Mouse (Mus musculus): ENCODE results near the gene Ivns1abp. TPM values are rescaled to one million over a fixed set of nuclear protein-coding genes. Genes with fewer than 3 reads are reported as not detected.

Ivns1abp gene
- total and polyA plus RNA-seq, 3 experiments = 182 to 1,435 (median 899) TPM

GRCm38 (mm10) chr1:151332819-151333218 is 11.5 kb upstream of the Ivns1abp start:
- Histone ChIP-seq H3K27me3 (ENCODE audit: insufficient read depth, low read length) (no peaks in the 10 kb centered on the region), H3K36me3 (replicated peaks) (no peaks in the 10 kb centered on the region), H3K4me3 (ENCODE audit: low read depth, low read length) (no peak overlapping the region), H3K9me3 (replicated peaks) (no peaks in the 10 kb centered on the region), H3K4me1 (ENCODE audit: insufficient read depth, low read depth, low read length) (peaks cover 7% of the 10 kb centered on the region; the same call in 1 of the 2 replicates)
- TF ChIP-seq CTCF (IDR thresholded peaks at IDR 0.05; ENCODE audit: low read depth, low read length) = no peak
- DNase-seq (ENCODE audit: low spot score) (no peak), ATAC-seq (ENCODE audit: extremely low read depth, insufficient number of reproducible peaks, low FRiP score, poor library complexity, severe bottlenecking) (no peak)

GRCm38 (mm10) chr1:151338234-151338633 is 6.0 kb upstream of the Ivns1abp start:
- no peak for DNase-seq (ENCODE audit: low spot score)
- peaks cover 5% of the 10 kb centered on the region for H3K36me3 ChIP-seq (replicated peaks)
- H3K4me3 ChIP-seq (ENCODE audit: low read depth, low read length) = no peak overlapping the region
- TF ChIP-seq TAL1 (conservative IDR thresholded peaks at IDR 0.05; ENCODE audit: low read depth, low read length) (no peak), CTCF (IDR thresholded peaks at IDR 0.05; ENCODE audit: low read depth, low read length) (no peak)
- no peaks in the 10 kb centered on the region for H3K27me3 ChIP-seq (ENCODE audit: insufficient read depth, low read length)
- ATAC-seq (ENCODE audit: extremely low read depth, insufficient number of reproducible peaks, low FRiP score, poor library complexity, severe bottlenecking) = no peak
- H3K4me1 ChIP-seq (ENCODE audit: insufficient read depth, low read depth, low read length) = peaks cover 39% of the 10 kb centered on the region
- no peaks in the 10 kb centered on the region for H3K9me3 ChIP-seq (replicated peaks)

DNA sequence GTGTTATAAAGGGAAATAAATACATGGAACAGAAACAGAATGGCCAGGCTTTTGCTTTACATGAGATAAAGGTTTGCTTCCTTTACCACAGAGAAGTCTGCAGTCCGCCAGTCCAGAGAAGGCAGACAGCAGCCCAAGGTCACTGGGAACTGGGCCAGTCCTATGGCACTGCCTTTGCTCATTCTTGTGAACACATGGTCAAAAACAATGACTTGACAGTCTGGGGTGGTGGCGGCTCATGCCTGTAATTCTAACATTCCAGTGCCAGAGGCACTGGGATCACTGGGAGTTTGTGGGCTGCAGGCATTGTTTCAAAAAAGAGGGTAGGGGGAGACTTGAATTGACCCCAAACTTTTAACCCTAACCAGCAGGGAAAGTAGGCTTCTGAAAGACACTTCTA is 5.3 kb upstream of the Ivns1abp start:
- ATAC-seq (ENCODE audit: extremely low read depth, insufficient number of reproducible peaks, low FRiP score, poor library complexity, severe bottlenecking) (no peak), DNase-seq (ENCODE audit: low spot score) (no peak)
- Histone ChIP-seq H3K36me3 (replicated peaks) (peaks cover 5% of the 10 kb centered on the region), H3K4me1 (ENCODE audit: insufficient read depth, low read depth, low read length) (peaks cover 44% of the 10 kb centered on the region), H3K27me3 (ENCODE audit: insufficient read depth, low read length) (no peaks in the 10 kb centered on the region), H3K9me3 (replicated peaks) (no peaks in the 10 kb centered on the region), H3K4me3 (ENCODE audit: low read depth, low read length) (no peak overlapping the region)
- TF ChIP-seq GATA2 (IDR thresholded peaks at IDR 0.05; ENCODE audit: borderline replicate concordance, low read depth, low read length) = no peak
- no peak for TF ChIP-seq GATA1 (IDR thresholded peaks at IDR 0.05; ENCODE audit: borderline replicate concordance, low read length)
- TF ChIP-seq CTCF (IDR thresholded peaks at IDR 0.05; ENCODE audit: low read depth, low read length) = no peak
- no peak for TF ChIP-seq TAL1 (conservative IDR thresholded peaks at IDR 0.05; ENCODE audit: low read depth, low read length)

- TF ChIP-seq POLR2AphosphoS5 (IDR thresholded peaks at IDR 0.05; ENCODE audit: insufficient replicate concordance, low read depth, low read length) (no peak), CTCF (IDR thresholded peaks at IDR 0.05; ENCODE audit: low read depth, low read length) (no peak), GATA2 (IDR thresholded peaks at IDR 0.05; ENCODE audit: borderline replicate concordance, low read depth, low read length) (no peak), TAL1 (conservative IDR thresholded peaks at IDR 0.05; ENCODE audit: low read depth, low read length) (no peak), GATA1 (IDR thresholded peaks at IDR 0.05; ENCODE audit: borderline replicate concordance, low read length) (no peak)
- no peak for DNase-seq (ENCODE audit: low spot score)
- no peak overlapping the region for H3K4me3 ChIP-seq (ENCODE audit: low read depth, low read length)
- H3K9me3 ChIP-seq (replicated peaks) = no peaks in the 10 kb centered on the region
- H3K4me1 ChIP-seq (ENCODE audit: insufficient read depth, low read depth, low read length) = peaks cover 47% of the 10 kb centered on the region
- no peaks in the 10 kb centered on the region for H3K27me3 ChIP-seq (ENCODE audit: insufficient read depth, low read length)
- peaks cover 8% of the 10 kb centered on the region for H3K36me3 ChIP-seq (replicated peaks)
- ATAC-seq (ENCODE audit: extremely low read depth, insufficient number of reproducible peaks, low FRiP score, poor library complexity, severe bottlenecking) = no peak
Observed at GRCm38 (mm10) chr1:151341321-151342044, 2.8 kb upstream of the Ivns1abp start.

DNA sequence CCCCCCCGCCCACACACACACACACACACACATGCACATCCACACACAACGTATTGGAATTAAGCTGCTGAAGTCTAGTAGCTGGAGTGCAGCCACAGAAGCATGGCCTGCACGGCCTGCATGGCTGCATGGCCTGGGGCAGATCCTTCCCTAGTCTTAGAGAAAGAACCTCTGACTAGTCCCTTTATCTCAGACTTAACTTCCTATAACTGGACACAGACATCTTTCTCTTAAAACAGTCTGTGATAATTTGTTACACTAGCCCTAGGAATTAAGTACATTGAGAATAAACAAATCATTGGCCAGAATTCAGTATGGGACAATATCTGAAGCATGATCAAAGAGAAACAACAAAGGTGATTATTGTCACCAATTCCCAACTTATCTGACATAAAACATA is 2.0 kb upstream of the Ivns1abp start:
- no peak for DNase-seq (ENCODE audit: low spot score)
- H3K4me1 ChIP-seq (ENCODE audit: insufficient read depth, low read depth, low read length) = peaks cover 54% of the 10 kb centered on the region
- peaks cover 12% of the 10 kb centered on the region for H3K36me3 ChIP-seq (replicated peaks)
- no peak for TF ChIP-seq TAL1 (conservative IDR thresholded peaks at IDR 0.05; ENCODE audit: low read depth, low read length)
- no peak for TF ChIP-seq POLR2AphosphoS5 (IDR thresholded peaks at IDR 0.05; ENCODE audit: insufficient replicate concordance, low read depth, low read length)
- TF ChIP-seq GATA1 (IDR thresholded peaks at IDR 0.05; ENCODE audit: borderline replicate concordance, low read length) = no peak
- no peak for TF ChIP-seq CTCF (IDR thresholded peaks at IDR 0.05; ENCODE audit: low read depth, low read length)
- no peak for ATAC-seq (ENCODE audit: extremely low read depth, insufficient number of reproducible peaks, low FRiP score, poor library complexity, severe bottlenecking)
- peak overlapping the region; percentile 86 for H3K4me3 ChIP-seq (ENCODE audit: low read depth, low read length)
- no peaks in the 10 kb centered on the region for H3K9me3 ChIP-seq (replicated peaks)
- H3K27me3 ChIP-seq (ENCODE audit: insufficient read depth, low read length) = no peaks in the 10 kb centered on the region

GRCm38 (mm10) chr1:151342968-151343367 is 1.3 kb upstream of the Ivns1abp start:
- peaks cover 54% of the 10 kb centered on the region for H3K4me1 ChIP-seq (ENCODE audit: insufficient read depth, low read depth, low read length)
- peaks cover 12% of the 10 kb centered on the region for H3K36me3 ChIP-seq (replicated peaks)
- no peak for TF ChIP-seq POLR2AphosphoS5 (IDR thresholded peaks at IDR 0.05; ENCODE audit: insufficient replicate concordance, low read depth, low read length)
- TF ChIP-seq CTCF (IDR thresholded peaks at IDR 0.05; ENCODE audit: low read depth, low read length) = no peak
- H3K9me3 ChIP-seq (replicated peaks) = no peaks in the 10 kb centered on the region
- peak overlapping the region; percentile 86 for H3K4me3 ChIP-seq (ENCODE audit: low read depth, low read length)
- H3K27me3 ChIP-seq (ENCODE audit: insufficient read depth, low read length) = no peaks in the 10 kb centered on the region
- peak; percentile 13 for DNase-seq (ENCODE audit: low spot score)
- no peak for ATAC-seq (ENCODE audit: extremely low read depth, insufficient number of reproducible peaks, low FRiP score, poor library complexity, severe bottlenecking)

All from G1E (cell line).